Mouse (Mus musculus) heart, embryonic 15.5 days (tissue): ENCODE measurements around the gene Glul. TPM values are rescaled to one million over a fixed set of nuclear protein-coding genes. Genes with fewer than 3 reads are reported as not detected.

Experiments
- ATAC-seq: fragments of 200-750 bp; cut with Nextera tagmentation; replicated peaks from 2 replicates; pipeline ENCODE4 v1.8.0; 2017; ENCODE audit warnings: low read depth, moderate TSS enrichment; ENCODE audit not compliant: insufficient number of reproducible peaks, insufficient read depth, low FRiP score
- H3K27ac ChIP-seq: fragments of 300-500 bp; sonication (generic); 2 replicates; pipeline ENCODE4 v1.5.1; 2015; ENCODE audit warnings: mild to moderate bottlenecking, inconsistent platforms
- H3K27me3 ChIP-seq: fragments of 300-500 bp; sonication (generic); 2 replicates; pipeline ENCODE4 v1.6.1; 2015; ENCODE audit warnings: inconsistent platforms
- H3K36me3 ChIP-seq: fragments of 300-500 bp; sonication (generic); 2 replicates; pipeline ENCODE4 v1.6.1; 2015; ENCODE audit warnings: mild to moderate bottlenecking, inconsistent platforms
- H3K4me1 ChIP-seq: fragments of 300-500 bp; sonication (generic); replicated peaks from 2 replicates; pipeline ENCODE4 v1.6.1; 2015; ENCODE audit warnings: inconsistent platforms
- H3K4me2 ChIP-seq: fragments of 300-500 bp; sonication (generic); 2 replicates; pipeline ENCODE4 v1.6.1; 2015; ENCODE audit warnings: inconsistent platforms, mild to moderate bottlenecking, moderate library complexity
- H3K4me3 ChIP-seq: fragments of 300-500 bp; sonication (generic); 2 replicates; pipeline ENCODE4 v1.5.1; 2015; ENCODE audit warnings: mild to moderate bottlenecking, inconsistent platforms
- H3K9ac ChIP-seq: fragments of 300-500 bp; sonication (generic); 2 replicates; pipeline ENCODE4 v1.6.1; 2015; ENCODE audit warnings: mild to moderate bottlenecking, inconsistent platforms
- H3K9me3 ChIP-seq: fragments of 300-500 bp; sonication (generic); replicated peaks from 2 replicates; pipeline ENCODE4 v1.6.1; 2016; ENCODE audit warnings: inconsistent platforms
- WGBS: fragments of 180-500 bp; shearing (Covaris S2); methylation state at CpG from one replicate; pipeline ENCODE4 v1.1.7; 2015; ENCODE audit warnings: mixed read lengths; 5-methylcytosine and 5-hydroxymethylcytosine counted together
- microRNA-seq: library from miRNA; unstranded; fragments of <30 nt; microRNA quantifications from one replicate; pipeline ENCODE4, GENCODE M21; 2016
- polyA plus RNA-seq: library from polyadenylated mRNA; unstranded; fragments of >200 nt; fragmentation: Nextera tagmentation; extraction: Ambion mirVana; gene quantifications from 2 replicates; pipeline ENCODE4 v1.2.1, GENCODE M21; 2015

Glul gene
- polyA plus RNA-seq, 1 experiment from 2014 or later, result 56.4 TPM

DNA sequence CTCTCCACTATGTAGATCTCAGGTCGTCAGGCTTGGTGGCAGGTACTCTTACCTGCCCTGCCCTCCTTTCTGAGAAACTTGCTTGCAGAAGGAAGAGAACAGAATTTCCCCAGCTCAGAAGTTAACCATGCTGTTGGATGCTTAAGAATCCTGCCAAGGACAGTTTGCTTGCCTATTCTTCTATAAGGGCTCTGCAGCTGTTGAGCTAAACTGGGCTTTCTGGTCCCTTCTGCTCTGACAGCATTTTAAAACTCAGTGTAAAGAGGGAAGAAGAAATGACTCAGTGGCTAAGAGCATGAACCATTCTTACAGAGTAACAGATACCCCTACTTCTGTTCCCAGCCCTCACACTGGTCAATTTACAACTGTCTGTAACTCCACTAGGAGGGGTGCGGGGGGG lies 41.2 kb downstream of the Glul start:
- 74% methylated on average over 2 of the region's 2 CpGs for WGBS
- Histone ChIP-seq H3K4me3 (no peak overlapping the region), H3K9me3 (no peaks in the 10 kb centered on the region)

DNA sequence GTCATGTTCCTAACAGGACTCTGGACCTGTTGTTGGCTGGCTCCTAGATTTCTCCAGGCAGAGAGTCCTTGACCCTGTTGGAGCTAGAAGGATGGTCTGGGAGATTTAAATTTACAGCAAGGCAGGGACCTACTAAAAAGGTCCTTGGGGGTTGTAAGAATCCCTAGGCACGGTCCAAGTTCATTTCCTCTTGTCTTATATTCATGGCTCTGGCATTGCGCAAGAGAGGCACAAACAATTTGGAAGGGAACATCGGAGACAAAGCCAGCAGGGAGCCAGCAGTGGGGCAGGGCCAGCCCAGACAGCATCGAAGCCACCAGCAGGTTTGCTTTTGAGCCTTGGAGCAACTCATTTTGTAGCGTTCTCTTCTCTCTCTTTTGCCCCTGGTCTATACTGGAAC lies 45.4 kb downstream of the Glul start:
- WGBS, result 79% methylated on average over 5 of the region's 5 CpGs

More for the DNA sequence above, 41.2 kb downstream of the Glul start:
- ATAC-seq, result no peak
- Histone ChIP-seq H3K27ac (no peak overlapping the region), H3K36me3 (no peaks in the 10 kb centered on the region), H3K4me2 (no peak overlapping the region), H3K9ac (no peak overlapping the region), H3K4me1 (no peaks in the 10 kb centered on the region), H3K27me3 (no peaks in the 10 kb centered on the region)

DNA sequence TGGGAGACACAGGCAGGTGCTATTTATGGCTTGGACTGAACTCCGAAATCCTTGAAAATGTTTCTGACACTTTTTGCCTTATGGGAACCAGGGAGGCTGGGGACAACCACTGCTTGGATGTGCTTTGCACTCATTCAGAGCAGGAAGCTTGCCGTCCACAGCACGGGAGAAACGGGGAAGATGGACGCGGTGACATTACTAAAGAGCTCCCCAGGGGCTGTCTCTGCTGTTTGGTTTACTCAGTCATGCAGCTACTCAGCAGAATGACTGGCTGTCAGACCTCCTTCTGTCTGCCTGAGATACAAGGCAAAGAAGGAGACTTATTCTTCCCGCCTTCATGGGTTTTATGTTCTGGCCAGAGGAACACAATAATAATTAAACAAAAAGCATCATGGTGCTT lies 47.2 kb downstream of the Glul start:
- Histone ChIP-seq H3K4me3 (no peak overlapping the region), H3K4me2 (no peak overlapping the region), H3K27me3 (no peaks in the 10 kb centered on the region), H3K27ac (no peak overlapping the region), H3K4me1 (no peaks in the 10 kb centered on the region), H3K9ac (no peak overlapping the region), H3K9me3 (no peaks in the 10 kb centered on the region), H3K36me3 (no peaks in the 10 kb centered on the region)
- ATAC-seq, result no peak
- WGBS, result 48% methylated on average over 7 of the region's 7 CpGs

More for the DNA sequence above, 45.4 kb downstream of the Glul start:
- Histone ChIP-seq H3K4me3 (no peak overlapping the region), H3K9me3 (no peaks in the 10 kb centered on the region), H3K27ac (no peak overlapping the region), H3K4me2 (no peak overlapping the region), H3K4me1 (no peaks in the 10 kb centered on the region), H3K36me3 (no peaks in the 10 kb centered on the region), H3K27me3 (no peaks in the 10 kb centered on the region), H3K9ac (no peak overlapping the region)
- no peak for ATAC-seq

DNA sequence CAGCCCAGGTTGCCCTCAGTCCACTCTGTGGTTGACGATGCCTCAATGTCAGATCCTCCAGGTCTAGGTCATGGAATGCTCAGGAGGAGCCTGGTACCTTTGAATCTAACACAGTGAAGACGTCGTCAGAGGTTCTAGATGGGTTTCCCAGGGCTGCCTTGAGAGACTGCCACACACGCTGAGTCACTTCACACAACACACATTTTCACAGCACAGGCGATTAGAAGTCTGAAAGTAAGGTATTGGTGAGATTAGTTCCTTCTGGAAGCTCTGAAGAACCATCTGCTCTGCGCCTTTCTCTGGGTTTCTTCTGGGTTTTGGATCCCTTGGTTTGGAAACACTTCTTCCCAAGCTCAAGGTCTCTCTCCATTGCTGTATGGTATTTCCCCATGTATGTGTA lies 48.1 kb downstream of the Glul start:
- no peak overlapping the region for H3K27ac ChIP-seq
- H3K9ac ChIP-seq, result no peak overlapping the region
- H3K4me3 ChIP-seq, result no peak overlapping the region
- H3K9me3 ChIP-seq, result no peaks in the 10 kb centered on the region
- H3K27me3 ChIP-seq, result no peaks in the 10 kb centered on the region
- ATAC-seq, result no peak
- H3K36me3 ChIP-seq, result no peaks in the 10 kb centered on the region
- H3K4me1 ChIP-seq, result no peaks in the 10 kb centered on the region
- no peak overlapping the region for H3K4me2 ChIP-seq
- 87% methylated on average over 6 of the region's 6 CpGs for WGBS

DNA sequence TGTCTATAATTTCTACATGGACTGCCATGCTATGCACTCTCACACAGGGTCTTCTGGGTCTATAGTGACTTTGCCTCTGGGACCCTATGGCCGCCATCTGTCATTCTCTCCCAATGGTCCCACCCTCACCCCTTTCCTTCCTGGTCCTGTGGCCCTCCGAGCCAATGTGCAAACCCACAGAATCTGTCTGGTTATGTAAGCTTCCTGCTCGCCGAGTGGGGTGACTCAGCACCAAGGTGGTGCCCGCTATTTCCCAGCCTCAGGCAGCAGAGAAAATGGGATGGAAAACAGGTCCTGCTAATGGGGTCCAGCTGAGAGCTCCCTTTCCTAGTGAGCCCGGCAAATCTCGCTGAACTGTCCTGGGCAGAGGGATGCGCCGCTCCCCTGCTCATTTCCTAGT lies 53.5 kb downstream of the Glul start:
- 74% methylated on average over 9 of the region's 9 CpGs for WGBS
- ATAC-seq, result no peak

DNA sequence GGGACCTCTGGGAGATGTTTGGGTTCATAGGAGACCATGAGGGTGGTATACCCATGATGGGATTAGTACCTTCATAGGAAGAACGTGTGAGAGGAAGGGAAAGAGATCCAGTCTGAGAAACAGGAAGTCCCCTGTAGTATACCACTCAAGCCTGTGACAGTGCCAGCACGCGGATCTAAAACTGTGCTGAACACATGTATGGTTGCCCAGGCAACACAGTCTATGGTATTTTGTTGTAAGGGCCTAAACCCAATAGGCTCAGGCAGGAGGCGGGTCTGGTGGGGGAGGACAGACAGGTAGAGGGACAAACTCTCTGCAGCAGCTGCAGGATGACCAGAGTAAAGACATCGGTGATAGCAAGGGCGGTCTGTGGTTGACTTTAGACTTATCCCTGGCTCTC lies 54.1 kb downstream of the Glul start:
- Histone ChIP-seq H3K27ac (no peak overlapping the region), H3K36me3 (no peaks in the 10 kb centered on the region), H3K4me2 (no peak overlapping the region), H3K9ac (no peak overlapping the region), H3K27me3 (no peaks in the 10 kb centered on the region), H3K4me3 (no peak overlapping the region), H3K9me3 (no peaks in the 10 kb centered on the region), H3K4me1 (no peaks in the 10 kb centered on the region)
- ATAC-seq, result no peak
- 68% methylated on average over 6 of the region's 6 CpGs for whole genome bisulfite sequencing

More for the DNA sequence above, 53.5 kb downstream of the Glul start:
- Histone ChIP-seq H3K4me2 (no peak overlapping the region), H3K4me1 (no peaks in the 10 kb centered on the region), H3K27ac (no peak overlapping the region), H3K9me3 (no peaks in the 10 kb centered on the region), H3K36me3 (no peaks in the 10 kb centered on the region), H3K27me3 (no peaks in the 10 kb centered on the region), H3K4me3 (no peak overlapping the region), H3K9ac (no peak overlapping the region)

DNA sequence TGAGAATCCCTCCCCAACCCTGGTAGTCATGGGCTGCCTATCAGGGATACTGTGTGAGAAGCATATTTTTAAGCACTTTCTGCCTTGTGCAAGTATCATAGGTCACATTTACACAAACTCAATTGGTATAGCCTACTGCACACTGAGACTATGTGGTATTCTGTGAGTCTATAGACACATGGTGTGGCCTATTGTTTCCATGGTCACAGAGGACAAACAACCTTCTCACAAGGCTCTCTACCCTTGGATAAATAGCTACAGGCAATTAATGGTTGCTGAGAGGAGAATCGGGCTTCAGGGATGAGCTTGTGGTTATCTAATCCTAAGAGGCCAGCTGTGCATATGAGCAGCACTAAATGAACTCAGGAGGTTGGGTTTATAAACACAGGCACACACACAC lies 58.1 kb downstream of the Glul start:
- Histone ChIP-seq H3K9ac (no peak overlapping the region), H3K4me2 (no peak overlapping the region), H3K4me3 (no peak overlapping the region), H3K9me3 (no peaks in the 10 kb centered on the region), H3K27me3 (no peaks in the 10 kb centered on the region), H3K36me3 (no peaks in the 10 kb centered on the region), H3K27ac (no peak overlapping the region), H3K4me1 (peaks cover 4% of the 10 kb centered on the region)
- no peak for ATAC-seq
- WGBS, result 32% methylated on average over 1 of the region's 1 CpGs

Small RNA genes lying within 50 kb of the gene (microRNA-seq; reads per million reads assigned to microRNA genes)
- gene Mir8114, result 13.9 reads per million, percentile 29 among the genes with 10 or more reads in this experiment

Other genes with a start within 250 kb of the Glul start
- 0.19 and 0.24 TPM in 2 replicates for gene Rgs8, start 246.9 kb upstream of the Glul start, polyA plus RNA-seq
- 5.9 and 6.4 TPM in 2 replicates for gene Rgs16, start 159.6 kb upstream of the Glul start, polyA plus RNA-seq
- gene Rnasel, start 150.5 kb upstream of the Glul start, polyA plus RNA-seq, result 23.4 and 24.3 TPM in 2 replicates
- not detected in 2 replicates for gene Rgsl1, start 55.8 kb upstream of the Glul start, polyA plus RNA-seq
- gene Teddm1b, start 25.6 kb upstream of the Glul start, polyA plus RNA-seq, result 0.10 TPM in 2 replicates
- not detected in 2 replicates for gene Teddm1a, start 8.2 kb upstream of the Glul start, polyA plus RNA-seq
- gene Teddm2, start 284 bp downstream of the Glul start, polyA plus RNA-seq, result 0.19 and 0.44 TPM in 2 replicates